Mouse (Mus musculus): Measurements from ENCODE around the gene Rnf213. TPM values are rescaled to one million over a fixed set of nuclear protein-coding genes. Genes with fewer than 3 reads are reported as not detected.

Rnf213 gene
- polyA plus RNA-seq, 1 experiment, result 181 TPM

- no peak for TF ChIP-seq POLR2A (IDR thresholded peaks at IDR 0.05; ENCODE audit: borderline replicate concordance, low read depth, low read length)
- no peak for TF ChIP-seq CTCF (IDR thresholded peaks at IDR 0.05; ENCODE audit: low read depth, low read length)
- H3K4me1 ChIP-seq (ENCODE audit: control insufficient read depth, insufficient read depth, low read length), result peaks cover 6% of the 10 kb centered on the region
- H3K27ac ChIP-seq (ENCODE audit: insufficient read depth, low read depth, low read length), result no peak overlapping the region
- H3K4me3 ChIP-seq (ENCODE audit: insufficient read depth, low read length), result peak overlapping the region; percentile 97
These were observed 98.8 kb downstream of the Rnf213 start for GRCm38 (mm10) chr11:119491690-119492087.

- no peak for TF ChIP-seq CTCF (IDR thresholded peaks at IDR 0.05; ENCODE audit: low read depth, low read length)
- no peak for TF ChIP-seq POLR2A (IDR thresholded peaks at IDR 0.05; ENCODE audit: borderline replicate concordance, low read depth, low read length)
- Histone ChIP-seq H3K4me3 (ENCODE audit: insufficient read depth, low read length) (no peak overlapping the region), H3K4me1 (ENCODE audit: control insufficient read depth, insufficient read depth, low read length) (peaks cover 6% of the 10 kb centered on the region), H3K27ac (ENCODE audit: insufficient read depth, low read depth, low read length) (no peak overlapping the region)
These were observed 99.9 kb downstream of the Rnf213 start for GRCm38 (mm10) chr11:119492830-119493229.

DNA sequence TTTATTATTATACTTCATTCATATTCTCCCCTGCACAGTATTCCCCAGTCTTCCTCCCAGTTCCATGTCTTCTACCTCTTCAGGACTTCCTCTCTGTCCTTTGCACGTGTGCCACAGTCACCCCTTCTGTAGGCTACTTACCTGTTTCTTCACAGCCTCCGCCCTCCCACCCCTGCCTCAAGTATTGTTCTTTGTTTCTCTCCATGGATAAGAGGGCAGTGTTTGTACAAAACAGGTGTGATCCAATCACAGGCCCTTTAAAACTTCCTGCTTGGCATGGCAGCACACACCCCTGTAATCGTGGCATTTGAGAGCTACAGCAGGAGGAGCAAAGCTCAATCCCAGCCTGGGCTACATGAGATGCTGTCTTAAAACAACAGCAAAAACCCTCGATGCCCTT lies 100.6 kb downstream of the Rnf213 start:
- H3K27ac ChIP-seq (ENCODE audit: insufficient read depth, low read depth, low read length), result no peak overlapping the region
- peaks cover 6% of the 10 kb centered on the region for H3K4me1 ChIP-seq (ENCODE audit: control insufficient read depth, insufficient read depth, low read length)
- TF ChIP-seq CTCF (IDR thresholded peaks at IDR 0.05; ENCODE audit: low read depth, low read length) (no peak), POLR2A (IDR thresholded peaks at IDR 0.05; ENCODE audit: borderline replicate concordance, low read depth, low read length) (no peak)
- no peak overlapping the region for H3K4me3 ChIP-seq (ENCODE audit: insufficient read depth, low read length)

- TF ChIP-seq POLR2A (IDR thresholded peaks at IDR 0.05; ENCODE audit: borderline replicate concordance, low read depth, low read length) (no peak), CTCF (IDR thresholded peaks at IDR 0.05; ENCODE audit: low read depth, low read length) (no peak)
- Histone ChIP-seq H3K4me1 (ENCODE audit: control insufficient read depth, insufficient read depth, low read length) (0 out of 2 replicates have a peak, but pooled peaks cover 2% of the 10 kb centered on the region), H3K4me3 (ENCODE audit: insufficient read depth, low read length) (no peak overlapping the region), H3K27ac (ENCODE audit: insufficient read depth, low read depth, low read length) (no peak overlapping the region)
These were observed 103.2 kb downstream of the Rnf213 start for GRCm38 (mm10) chr11:119496147-119496546.

DNA sequence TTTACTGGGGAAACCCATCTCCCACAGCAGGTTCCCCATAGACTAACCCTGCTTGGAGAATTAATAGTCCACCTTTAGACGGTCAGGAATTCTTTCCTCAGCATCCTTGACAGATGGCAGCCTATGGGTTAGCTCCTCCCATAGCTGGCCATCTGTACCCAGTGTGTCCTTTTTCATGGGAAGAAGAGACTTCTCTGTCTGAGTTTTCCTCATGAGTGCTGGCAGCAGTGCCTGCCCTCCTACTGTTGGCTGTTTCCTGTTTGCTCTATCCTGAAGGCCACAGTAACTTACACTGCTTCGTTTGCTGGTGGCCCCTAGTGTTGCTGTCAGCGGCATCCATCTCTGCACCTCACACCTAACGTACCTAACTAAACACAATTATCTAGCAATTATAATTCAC lies 104.6 kb downstream of the Rnf213 start:
- H3K4me1 ChIP-seq (ENCODE audit: control insufficient read depth, insufficient read depth, low read length), result no peaks in the 10 kb centered on the region
- TF ChIP-seq POLR2A (IDR thresholded peaks at IDR 0.05; ENCODE audit: borderline replicate concordance, low read depth, low read length), result no peak
- no peak overlapping the region for H3K27ac ChIP-seq (ENCODE audit: insufficient read depth, low read depth, low read length)
- no peak overlapping the region for H3K4me3 ChIP-seq (ENCODE audit: insufficient read depth, low read length)

DNA sequence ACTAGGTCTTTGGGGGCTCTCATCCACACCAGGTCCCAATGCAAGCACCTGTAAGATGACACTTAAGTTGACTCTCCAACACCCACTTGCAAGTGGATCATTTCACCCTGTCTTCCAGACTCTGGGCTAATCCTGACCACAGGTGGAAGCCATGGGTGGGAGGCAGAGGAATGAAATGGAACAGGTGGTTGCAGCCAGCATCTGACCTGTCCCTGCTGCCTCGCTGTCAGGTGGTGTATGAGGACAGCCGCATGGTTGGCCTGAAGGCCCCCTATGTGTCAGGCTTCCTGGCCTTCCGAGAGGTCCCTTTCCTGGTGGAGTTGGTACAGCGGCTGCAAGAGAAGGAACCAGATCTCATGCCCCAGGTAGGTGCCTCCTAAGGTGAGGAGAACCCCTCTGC lies 106.4 kb downstream of the Rnf213 start:
- H3K27ac ChIP-seq (ENCODE audit: insufficient read depth, low read depth, low read length), result no peak overlapping the region

DNA sequence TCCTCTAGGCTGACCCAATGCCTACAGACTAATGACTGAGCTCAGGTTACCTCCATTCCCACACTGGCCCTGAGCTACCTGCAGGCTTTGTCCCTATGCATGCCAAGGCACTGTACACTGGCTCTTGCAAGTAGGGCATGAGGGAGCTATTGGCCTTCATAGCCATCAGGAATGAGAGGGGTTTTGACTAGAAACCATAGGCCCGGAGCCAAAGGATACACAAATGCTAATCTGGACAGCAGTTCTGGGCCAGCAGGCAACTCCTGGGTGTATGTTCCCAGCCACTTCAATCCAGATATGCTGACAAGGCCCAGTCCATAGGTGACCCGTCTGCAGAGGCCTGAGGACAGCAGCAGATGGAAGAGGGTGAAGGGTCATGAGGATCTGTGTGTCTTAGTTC lies 107.1 kb downstream of the Rnf213 start:
- Histone ChIP-seq H3K4me1 (ENCODE audit: control insufficient read depth, insufficient read depth, low read length) (no peaks in the 10 kb centered on the region), H3K27ac (ENCODE audit: insufficient read depth, low read depth, low read length) (no peak overlapping the region), H3K4me3 (ENCODE audit: insufficient read depth, low read length) (no peak overlapping the region)
- TF ChIP-seq POLR2A (IDR thresholded peaks at IDR 0.05; ENCODE audit: borderline replicate concordance, low read depth, low read length) (no peak), CTCF (IDR thresholded peaks at IDR 0.05; ENCODE audit: low read depth, low read length) (no peak)

More for the DNA sequence above, 106.4 kb downstream of the Rnf213 start:
- Histone ChIP-seq H3K4me1 (ENCODE audit: control insufficient read depth, insufficient read depth, low read length) (no peaks in the 10 kb centered on the region), H3K4me3 (ENCODE audit: insufficient read depth, low read length) (no peak overlapping the region)
- TF ChIP-seq CTCF (IDR thresholded peaks at IDR 0.05; ENCODE audit: low read depth, low read length) (no peak), POLR2A (IDR thresholded peaks at IDR 0.05; ENCODE audit: borderline replicate concordance, low read depth, low read length) (no peak)

- H3K4me3 ChIP-seq (ENCODE audit: insufficient read depth, low read length), result no peak overlapping the region
- no peak overlapping the region for H3K27ac ChIP-seq (ENCODE audit: insufficient read depth, low read depth, low read length)
- H3K4me1 ChIP-seq (ENCODE audit: control insufficient read depth, insufficient read depth, low read length), result no peaks in the 10 kb centered on the region
- TF ChIP-seq POLR2A (IDR thresholded peaks at IDR 0.05; ENCODE audit: borderline replicate concordance, low read depth, low read length) (no peak), CTCF (IDR thresholded peaks at IDR 0.05; ENCODE audit: low read depth, low read length) (peak; percentile 78)
These were observed 110.8 kb downstream of the Rnf213 start for GRCm38 (mm10) chr11:119503675-119504074.

GRCm38 (mm10) chr11:119506386-119506785 lies 113.5 kb downstream of the Rnf213 start:
- H3K4me3 ChIP-seq (ENCODE audit: insufficient read depth, low read length), result no peak overlapping the region
- H3K27ac ChIP-seq (ENCODE audit: insufficient read depth, low read depth, low read length), result no peak overlapping the region
- TF ChIP-seq CTCF (IDR thresholded peaks at IDR 0.05; ENCODE audit: low read depth, low read length) (no peak), POLR2A (IDR thresholded peaks at IDR 0.05; ENCODE audit: borderline replicate concordance, low read depth, low read length) (no peak)
- no peaks in the 10 kb centered on the region for H3K4me1 ChIP-seq (ENCODE audit: control insufficient read depth, insufficient read depth, low read length)

DNA sequence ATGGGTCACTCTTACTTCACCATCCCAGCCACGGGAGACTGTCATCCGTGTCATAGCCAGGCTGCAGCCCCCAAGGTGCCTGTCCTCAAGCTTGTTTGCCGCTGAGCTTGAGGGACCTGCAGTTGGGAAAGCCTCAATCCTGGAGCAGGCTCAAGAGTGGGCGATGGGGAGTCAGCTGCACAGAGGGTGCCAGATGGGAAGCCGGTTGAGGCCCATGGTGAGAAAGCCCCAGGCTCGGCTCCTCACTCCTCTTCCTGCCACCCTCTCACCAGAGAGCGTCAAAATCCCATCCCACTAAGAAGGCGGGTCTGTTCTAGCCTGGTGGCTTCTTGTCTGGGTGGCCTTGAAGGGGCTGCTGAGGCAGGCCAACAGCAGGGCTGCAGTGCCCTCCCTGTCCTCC lies 114.9 kb downstream of the Rnf213 start:
- Histone ChIP-seq H3K4me1 (ENCODE audit: control insufficient read depth, insufficient read depth, low read length) (no peaks in the 10 kb centered on the region), H3K4me3 (ENCODE audit: insufficient read depth, low read length) (no peak overlapping the region), H3K27ac (ENCODE audit: insufficient read depth, low read depth, low read length) (no peak overlapping the region)
- TF ChIP-seq CTCF (IDR thresholded peaks at IDR 0.05; ENCODE audit: low read depth, low read length) (no peak), POLR2A (IDR thresholded peaks at IDR 0.05; ENCODE audit: borderline replicate concordance, low read depth, low read length) (no peak)
